Mouse (Mus musculus) spleen, adult 2 months (tissue): ENCODE results near the gene Spata45. TPM values are rescaled to one million over a fixed set of nuclear protein-coding genes. Genes with fewer than 3 reads are reported as not detected.

Experiments
- DNase-seq, 2 experiments: peaks; one replicate each; pipeline versions ENCODE4 v3.0.0 to v3.0.0-alpha.2; 2012 to 2021; ENCODE audit warnings: low spot score in 2 of 2, low read depth in 1 of 2
- H3K27ac ChIP-seq: fragments of 200-500 bp; 2 replicates; pipeline ENCODE4 v1.5.1; 2012; ENCODE audit warnings: low read length, inconsistent platforms; ENCODE audit not compliant: insufficient read depth
- H3K27me3 ChIP-seq: fragments of 200-500 bp; 2 replicates; pipeline ENCODE4 v1.6.1; 2012; ENCODE audit warnings: mild to moderate bottlenecking, moderate library complexity, low read length, inconsistent platforms; ENCODE audit not compliant: control insufficient read depth, insufficient read depth
- H3K36me3 ChIP-seq: fragments of 200-500 bp; 2 replicates; pipeline ENCODE4 v1.6.1; 2012; ENCODE audit warnings: mild to moderate bottlenecking, low read length, inconsistent platforms; ENCODE audit not compliant: control insufficient read depth, insufficient read depth
- H3K4me1 ChIP-seq: fragments of 200-500 bp; 2 replicates; pipeline ENCODE4 v1.6.1; 2011; ENCODE audit warnings: inconsistent platforms; ENCODE audit not compliant: control insufficient read depth, insufficient read depth, insufficient read length
- H3K4me3 ChIP-seq: fragments of 200-500 bp; 2 replicates; pipeline ENCODE4 v1.5.1; 2011; ENCODE audit warnings: mild to moderate bottlenecking, inconsistent platforms; ENCODE audit not compliant: insufficient read depth, insufficient read length; ENCODE audit errors: extremely low read depth
- CTCF ChIP-seq: fragments of 200-500 bp; IDR thresholded peaks from 2 replicates; pipeline ENCODE4 v1.5.1; 2011; ENCODE audit warnings: mild to moderate bottlenecking, inconsistent platforms; ENCODE audit not compliant: insufficient read depth, insufficient read length, insufficient replicate concordance; ENCODE audit errors: extremely low read depth
- POLR2A ChIP-seq: fragments of 200-500 bp; IDR thresholded peaks from 2 replicates; pipeline ENCODE4 v1.6.1; 2011; ENCODE audit warnings: low read depth, low read length, inconsistent platforms
- WGBS: fragments of 180-500 bp; shearing (Covaris S2); methylation state at CpG from one replicate; pipeline ENCODE4 v1.1.7; 2018; 5-methylcytosine and 5-hydroxymethylcytosine counted together
- polyA plus RNA-seq: library from polyadenylated mRNA; depleted of rRNA; stranded (reverse); fragments of >200 nt; gene quantifications from 2 replicates; pipeline ENCODE4 v1.2.3, GENCODE M21; 2012

The Spata45 gene
- polyA plus RNA-seq, 1 experiment = not detected

- no peaks in the 10 kb centered on the region for H3K27me3 ChIP-seq
- TF ChIP-seq POLR2A = no peak
- no peak for TF ChIP-seq CTCF
- H3K4me1 ChIP-seq = no peaks in the 10 kb centered on the region
- H3K36me3 ChIP-seq = no peaks in the 10 kb centered on the region
- no peak overlapping the region for H3K27ac ChIP-seq
- H3K4me3 ChIP-seq = no peak overlapping the region
- DNase-seq = no peak
- 88% methylated on average over 5 of the region's 5 CpGs for WGBS
These were observed 5.7 kb downstream of the Spata45 start for GRCm38 (mm10) chr1:191042106-191042505.

- TF ChIP-seq CTCF (no peak), POLR2A (no peak)
- Histone ChIP-seq H3K27ac (no peak overlapping the region), H3K4me1 (no peaks in the 10 kb centered on the region), H3K36me3 (no peaks in the 10 kb centered on the region), H3K4me3 (no peak overlapping the region), H3K27me3 (no peaks in the 10 kb centered on the region)
- DNase-seq = no peak
- WGBS = 81% methylated on average over 3 of the region's 3 CpGs
These were observed 6.2 kb downstream of the Spata45 start for GRCm38 (mm10) chr1:191042688-191043087.

GRCm38 (mm10) chr1:191045264-191045663, 8.8 kb downstream of the Spata45 start:
- Histone ChIP-seq H3K27ac (no peak overlapping the region), H3K4me3 (no peak overlapping the region), H3K4me1 (no peaks in the 10 kb centered on the region), H3K36me3 (no peaks in the 10 kb centered on the region), H3K27me3 (no peaks in the 10 kb centered on the region)
- DNase-seq = no peak
- no peak for TF ChIP-seq CTCF
- no peak for TF ChIP-seq POLR2A
- WGBS = 98% methylated on average over 2 of the region's 2 CpGs

GRCm38 (mm10) chr1:191046231-191046824, 9.9 kb downstream of the Spata45 start:
- H3K27ac ChIP-seq = no peak overlapping the region
- H3K4me1 ChIP-seq = no peaks in the 10 kb centered on the region
- no peaks in the 10 kb centered on the region for H3K36me3 ChIP-seq
- no peak overlapping the region for H3K4me3 ChIP-seq
- 86% methylated on average over 7 of the region's 7 CpGs for WGBS
- TF ChIP-seq CTCF (no peak), POLR2A (no peak)
- DNase-seq = no peak
- no peaks in the 10 kb centered on the region for H3K27me3 ChIP-seq

GRCm38 (mm10) chr1:191053555-191053954, 17.1 kb downstream of the Spata45 start:
- no peak for TF ChIP-seq CTCF
- TF ChIP-seq POLR2A = no peak
- no peak overlapping the region for H3K27ac ChIP-seq
- peaks cover 5% of the 10 kb centered on the region for H3K36me3 ChIP-seq
- DNase-seq = no peak
- 94% methylated on average over 3 of the region's 3 CpGs for WGBS
- no peaks in the 10 kb centered on the region for H3K4me1 ChIP-seq
- no peak overlapping the region for H3K4me3 ChIP-seq
- H3K27me3 ChIP-seq = no peaks in the 10 kb centered on the region

GRCm38 (mm10) chr1:191054870-191055532, 18.6 kb downstream of the Spata45 start:
- Histone ChIP-seq H3K27ac (no peak overlapping the region), H3K4me1 (no peaks in the 10 kb centered on the region), H3K4me3 (no peak overlapping the region), H3K27me3 (no peaks in the 10 kb centered on the region), H3K36me3 (peaks cover 5% of the 10 kb centered on the region)
- no peak for DNase-seq
- WGBS = 77% methylated on average over 8 of the region's 8 CpGs
- no peak for TF ChIP-seq POLR2A

GRCm38 (mm10) chr1:191055533-191055873, 19.1 kb downstream of the Spata45 start:
- Histone ChIP-seq H3K4me1 (no peaks in the 10 kb centered on the region), H3K27ac (no peak overlapping the region), H3K36me3 (peaks cover 5% of the 10 kb centered on the region), H3K4me3 (no peak overlapping the region), H3K27me3 (no peaks in the 10 kb centered on the region)
- TF ChIP-seq CTCF = no peak
- TF ChIP-seq POLR2A = no peak
- WGBS = 85% methylated on average over 2 of the region's 2 CpGs
- DNase-seq = no peak
